Comparison of ENCODE assay signal across 12 mouse cellular contexts in the genomic region with DNA sequence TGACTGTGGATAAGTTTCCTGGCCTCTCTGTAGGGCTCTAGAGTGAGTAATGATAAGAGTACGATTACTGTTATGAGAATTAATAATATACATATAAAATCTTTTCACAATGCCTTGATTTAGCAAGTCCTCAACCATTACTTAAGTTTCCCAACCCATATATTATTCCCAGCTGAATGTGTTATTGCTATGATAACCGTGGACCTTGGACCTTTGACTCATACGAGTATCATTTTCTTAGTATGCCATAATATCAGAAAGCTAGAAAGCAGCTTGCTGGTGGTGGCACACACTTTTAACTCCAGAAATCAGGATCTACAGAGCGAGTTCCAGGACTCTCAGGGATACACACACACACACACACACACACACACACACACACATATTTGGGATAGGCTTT.
"Had no signal": no experiment of that assay in that cellular context is flagged by ENCODE, and none has a peak within 500 bp of the region (broad histone marks: within the 10 kb centered on the region; RNA-seq: fewer than 3 reads in every experiment).

No protein-coding gene starts in this region.

- H3K4me2 ChIP-seq: limb, embryonic 15.5 days; liver, embryonic 12.5 days; lung, embryonic 14.5 days; neural tube, embryonic 12.5 days; stomach, embryonic 15.5 days had no signal

- H3K4me3 ChIP-seq: limb, embryonic 15.5 days; liver, embryonic 12.5 days; midbrain, embryonic 10.5 days; neural tube, embryonic 12.5 days; stomach, embryonic 15.5 days had no signal

- H3K9me3 ChIP-seq: limb, embryonic 15.5 days; liver, embryonic 12.5 days; midbrain, embryonic 10.5 days; neural tube, embryonic 12.5 days; stomach, embryonic 15.5 days had no signal

- DNase-seq: kidney, adult 11 months; kidney, adult 9 months; kidney, postnatal 25 days; lung, embryonic 14.5 days; midbrain, embryonic 14.5 days; right cerebral cortex, postnatal 4 days; thymus, postnatal 36 days had no signal

- H3K27ac ChIP-seq: limb, embryonic 15.5 days; liver, embryonic 12.5 days; midbrain, embryonic 10.5 days; neural tube, embryonic 12.5 days; stomach, embryonic 15.5 days had no signal

- H3K9ac ChIP-seq: limb, embryonic 15.5 days; liver, embryonic 12.5 days; lung, embryonic 14.5 days; neural tube, embryonic 12.5 days; stomach, embryonic 15.5 days had no signal

- H3K36me3 ChIP-seq: limb, embryonic 15.5 days; liver, embryonic 12.5 days; midbrain, embryonic 10.5 days; neural tube, embryonic 12.5 days; stomach, embryonic 15.5 days had no signal

- H3K4me1 ChIP-seq: midbrain, embryonic 10.5 days; neural tube, embryonic 12.5 days had no signal

- H3K27me3 ChIP-seq: limb, embryonic 15.5 days; liver, embryonic 12.5 days; neural tube, embryonic 12.5 days; stomach, embryonic 15.5 days had no signal

- ATAC-seq: liver, embryonic 12.5 days had no signal
